Comparison of ENCODE assay signal across 26 mouse cellular contexts in genomic region chr1:136931026-136931425, GRCm38 (mm10). TPM values are rescaled to one million over a fixed set of nuclear protein-coding genes. Genes with fewer than 3 reads are reported as not detected.
"Had no signal": no experiment of that assay in that cellular context is flagged by ENCODE, and none has a peak within 500 bp of the region (broad histone marks: within the 10 kb centered on the region; RNA-seq: fewer than 3 reads in every experiment).

No protein-coding gene starts in this region.

- ATAC-seq: forebrain, postnatal 0 days; hindbrain, embryonic 16.5 days; inflammation-experienced regulatory T-cells, adult 6 months had no signal

- H3K4me2 ChIP-seq: heart, embryonic 12.5 days; hindbrain, embryonic 12.5 days; hindbrain, embryonic 14.5 days; limb, embryonic 12.5 days had no signal

- H3K27ac ChIP-seq: heart, embryonic 10.5 days; hindbrain, embryonic 10.5 days; hindbrain, embryonic 12.5 days; hindbrain, embryonic 14.5 days; left cerebral cortex, adult 2 months; limb, embryonic 10.5 days; limb, embryonic 12.5 days; liver, embryonic 14.5 days had no signal

- H3K36me3 ChIP-seq: heart, embryonic 10.5 days; heart, embryonic 12.5 days; hindbrain, embryonic 10.5 days; hindbrain, embryonic 12.5 days; limb, embryonic 10.5 days; limb, embryonic 12.5 days had no signal

- H3K4me1 ChIP-seq: hindbrain, embryonic 12.5 days had no signal

- H3K9ac ChIP-seq: forebrain, postnatal 0 days; heart, embryonic 12.5 days; hindbrain, embryonic 12.5 days; hindbrain, embryonic 14.5 days; limb, embryonic 12.5 days; liver, embryonic 14.5 days had no signal

- H3K9me3 ChIP-seq: heart, embryonic 10.5 days; heart, embryonic 12.5 days; hindbrain, embryonic 10.5 days; hindbrain, embryonic 12.5 days; limb, embryonic 10.5 days; limb, embryonic 12.5 days had no signal

- H3K4me3 ChIP-seq: heart, embryonic 10.5 days; heart, embryonic 12.5 days; hindbrain, embryonic 10.5 days; hindbrain, embryonic 12.5 days; left cerebral cortex, adult 2 months; limb, embryonic 10.5 days; limb, embryonic 12.5 days had no signal

- DNase-seq: forebrain, postnatal 0 days; gastrocnemius, postnatal 14 days; gastrocnemius, postnatal 36 days; heart, adult 11 months; heart, postnatal 10 days; heart, postnatal 4 days; kidney, adult 18-20 months; kidney, adult 8-10 months; kidney, postnatal 10 days; kidney, postnatal 25 days; kidney, postnatal 4 days; liver had no signal

- H3K27me3 ChIP-seq: hindbrain, embryonic 12.5 days had no signal

RNA-seq across cellular contexts. Expression of gene Nr5a2, which starts 29.2 kb away (rescaled TPM):
- total RNA-seq: layer of hippocampus, adult 18-20 months; layer of hippocampus, postnatal 10 days; layer of hippocampus, postnatal 25 days; left cerebral cortex, adult 2 months had no signal
- polyA plus RNA-seq: inflammation-experienced regulatory T-cells, adult 6 months had no signal
